Mouse (Mus musculus) kidney, embryonic 16.5 days (tissue): ENCODE measurements around the gene Slc15a4. TPM values are rescaled to one million over a fixed set of nuclear protein-coding genes. Genes with fewer than 3 reads are reported as not detected.

Experiments
- ATAC-seq: fragments of 200-750 bp; cut with Nextera tagmentation; 2 replicates; pipeline ENCODE4 v1.8.0; 2017; ENCODE audit warnings: moderate TSS enrichment; ENCODE audit not compliant: low FRiP score, low TSS enrichment
- H3K27ac ChIP-seq: fragments of 300-500 bp; sonication (generic); 2 replicates; pipeline ENCODE4 v1.5.1; 2014; ENCODE audit warnings: low read length
- H3K27me3 ChIP-seq: fragments of 300-500 bp; sonication (generic); 2 replicates; pipeline ENCODE4 v1.6.1; 2014; ENCODE audit warnings: low read length, control low read depth, mixed read lengths; ENCODE audit not compliant: insufficient read depth
- H3K36me3 ChIP-seq: fragments of 300-500 bp; sonication (generic); 2 replicates; pipeline ENCODE4 v1.6.1; 2014; ENCODE audit warnings: low read length, control low read depth, mixed read lengths; ENCODE audit not compliant: insufficient read depth
- H3K4me1 ChIP-seq: fragments of 300-500 bp; sonication (generic); 2 replicates; pipeline ENCODE4 v1.6.1; 2014; ENCODE audit warnings: low read length, control low read depth, mixed read lengths; ENCODE audit not compliant: insufficient read depth
- H3K4me2 ChIP-seq: fragments of 300-500 bp; sonication (generic); replicated peaks from 2 replicates; pipeline ENCODE4 v1.6.1; 2014; ENCODE audit warnings: low read depth, low read length
- H3K4me3 ChIP-seq: fragments of 300-500 bp; sonication (generic); 2 replicates; pipeline ENCODE4 v1.5.1; 2014; ENCODE audit warnings: mild to moderate bottlenecking, low read length
- H3K9ac ChIP-seq: fragments of 300-500 bp; sonication (generic); replicated peaks from 2 replicates; pipeline ENCODE4 v1.6.1; 2014; ENCODE audit warnings: low read length
- H3K9me3 ChIP-seq: fragments of 300-500 bp; sonication (generic); 2 replicates; pipeline ENCODE4 v1.6.1; 2016; ENCODE audit warnings: low read length, control low read depth
- WGBS: fragments of 180-500 bp; shearing (Covaris S2); extraction: QIAGEN DNeasy Blood & Tissue Kit; methylation state at CpG from one replicate; pipeline ENCODE4 v1.1.7; 2014; 5-methylcytosine and 5-hydroxymethylcytosine counted together
- polyA plus RNA-seq: library from polyadenylated mRNA; unstranded; fragments of >200 nt; fragmentation: Nextera tagmentation; extraction: Ambion mirVana; gene quantifications from 2 replicates; pipeline ENCODE4 v1.2.1, GENCODE M21; 2015

Gene Slc15a4
- polyA plus RNA-seq, 1 experiment from 2014 or later, result 23.3 TPM

GRCm38 (mm10) chr5:127577419-127577818, 55.3 kb downstream of the Slc15a4 start:
- H3K9me3 ChIP-seq, result no peaks in the 10 kb centered on the region
- no peak overlapping the region for H3K9ac ChIP-seq
- no peaks in the 10 kb centered on the region for H3K27me3 ChIP-seq
- H3K4me1 ChIP-seq, result no peaks in the 10 kb centered on the region
- no peak overlapping the region for H3K4me3 ChIP-seq
- no peak overlapping the region for H3K4me2 ChIP-seq
- H3K27ac ChIP-seq, result no peak overlapping the region
- no peaks in the 10 kb centered on the region for H3K36me3 ChIP-seq
- 59% methylated on average over 8 of the region's 8 CpGs for WGBS
- ATAC-seq, result no peak

- Histone ChIP-seq H3K9ac (no peak overlapping the region), H3K36me3 (no peaks in the 10 kb centered on the region), H3K27me3 (no peaks in the 10 kb centered on the region), H3K9me3 (no peaks in the 10 kb centered on the region), H3K27ac (no peak overlapping the region), H3K4me3 (no peak overlapping the region), H3K4me2 (no peak overlapping the region), H3K4me1 (no peaks in the 10 kb centered on the region)
- ATAC-seq, result no peak
- 83% methylated on average over 6 of the region's 6 CpGs for whole genome bisulfite sequencing
These were observed 65.4 kb downstream of the Slc15a4 start for GRCm38 (mm10) chr5:127567165-127567741.

GRCm38 (mm10) chr5:127561086-127561485, 71.6 kb downstream of the Slc15a4 start:
- no peak for ATAC-seq
- H3K36me3 ChIP-seq, result no peaks in the 10 kb centered on the region
- no peaks in the 10 kb centered on the region for H3K27me3 ChIP-seq

GRCm38 (mm10) chr5:127548136-127548535, 84.6 kb downstream of the Slc15a4 start:
- H3K4me1 ChIP-seq, result no peaks in the 10 kb centered on the region
- WGBS, result 65% methylated on average over 2 of the region's 2 CpGs
- H3K27ac ChIP-seq, result no peak overlapping the region
- no peaks in the 10 kb centered on the region for H3K27me3 ChIP-seq
- no peak overlapping the region for H3K4me2 ChIP-seq
- no peaks in the 10 kb centered on the region; the same call in 1 of the 2 replicates for H3K9me3 ChIP-seq
- no peak for ATAC-seq
- H3K36me3 ChIP-seq, result no peaks in the 10 kb centered on the region
- H3K9ac ChIP-seq, result no peak overlapping the region
- H3K4me3 ChIP-seq, result no peak overlapping the region

More at GRCm38 (mm10) chr5:127561086-127561485, 71.6 kb downstream of the Slc15a4 start:
- H3K4me2 ChIP-seq, result no peak overlapping the region
- no peak overlapping the region for H3K4me3 ChIP-seq
- H3K4me1 ChIP-seq, result no peaks in the 10 kb centered on the region
- WGBS, result 80% methylated on average over 3 of the region's 3 CpGs
- H3K9ac ChIP-seq, result no peak overlapping the region
- no peak overlapping the region for H3K27ac ChIP-seq
- H3K9me3 ChIP-seq, result no peaks in the 10 kb centered on the region

- Histone ChIP-seq H3K27me3 (no peaks in the 10 kb centered on the region), H3K27ac (no peak overlapping the region), H3K4me1 (no peaks in the 10 kb centered on the region), H3K9ac (no peak overlapping the region), H3K9me3 (no peaks in the 10 kb centered on the region; the same call in 1 of the 2 replicates), H3K4me2 (no peak overlapping the region), H3K4me3 (no peak overlapping the region), H3K36me3 (no peaks in the 10 kb centered on the region)
- 82% methylated on average over 5 of the region's 5 CpGs for WGBS
- no peak for ATAC-seq
These were observed 86.1 kb downstream of the Slc15a4 start for GRCm38 (mm10) chr5:127546585-127546991.

Other genes starting within 250 kb of the Slc15a4 start
- 0.27 and 0.54 TPM in 2 replicates for gene Glt1d1, start 635 bp downstream of the Slc15a4 start, polyA plus RNA-seq